Mouse (Mus musculus) neural tube, embryonic 12.5 days (tissue): ENCODE results near the gene Ntn1. TPM values are rescaled to one million over a fixed set of nuclear protein-coding genes. Genes with fewer than 3 reads are reported as not detected.

ENCODE experiments used
- ATAC-seq: fragments of 200-750 bp; cut with Nextera tagmentation; 2 replicates; pipeline ENCODE4 v1.8.0; 2017; ENCODE audit warnings: low read depth, mild to moderate bottlenecking, moderate TSS enrichment, moderate library complexity; ENCODE audit not compliant: low FRiP score
- H3K27ac ChIP-seq: fragments of 300-500 bp; sonication (generic); 2 replicates; pipeline ENCODE4 v1.5.1; 2016
- H3K27me3 ChIP-seq: fragments of 300-500 bp; sonication (generic); replicated peaks from 2 replicates; pipeline ENCODE4 v1.6.1; 2016; ENCODE audit warnings: mild to moderate bottlenecking
- H3K36me3 ChIP-seq: fragments of 300-500 bp; sonication (generic); 2 replicates; pipeline ENCODE4 v1.6.1; 2016; ENCODE audit warnings: mild to moderate bottlenecking
- H3K4me1 ChIP-seq: fragments of 300-500 bp; sonication (generic); 2 replicates; pipeline ENCODE4 v1.6.1; 2016
- H3K4me2 ChIP-seq: fragments of 300-500 bp; sonication (generic); replicated peaks from 2 replicates; pipeline ENCODE4 v1.6.1; 2016; ENCODE audit warnings: mild to moderate bottlenecking
- H3K4me3 ChIP-seq: fragments of 300-500 bp; sonication (generic); 2 replicates; pipeline ENCODE4 v1.5.1; 2016
- H3K9ac ChIP-seq: fragments of 300-500 bp; sonication (generic); 2 replicates; pipeline ENCODE4 v1.6.1; 2016; ENCODE audit warnings: mild to moderate bottlenecking
- H3K9me3 ChIP-seq: fragments of 300-500 bp; sonication (generic); 2 replicates; pipeline ENCODE4 v1.6.1; 2016; ENCODE audit warnings: mild to moderate bottlenecking
- WGBS: fragments of 180-500 bp; shearing (Covaris S2); methylation state at CpG from one replicate; pipeline ENCODE4 v1.1.7; 2016; 5-methylcytosine and 5-hydroxymethylcytosine counted together
- polyA plus RNA-seq: library from polyadenylated mRNA; unstranded; fragments of >200 nt; fragmentation: Nextera tagmentation; extraction: Ambion mirVana; gene quantifications from 2 replicates; pipeline ENCODE4 v1.2.1, GENCODE M21; 2016

The Ntn1 gene
- polyA plus RNA-seq, 1 experiment from 2014 or later, result 48.2 TPM

DNA sequence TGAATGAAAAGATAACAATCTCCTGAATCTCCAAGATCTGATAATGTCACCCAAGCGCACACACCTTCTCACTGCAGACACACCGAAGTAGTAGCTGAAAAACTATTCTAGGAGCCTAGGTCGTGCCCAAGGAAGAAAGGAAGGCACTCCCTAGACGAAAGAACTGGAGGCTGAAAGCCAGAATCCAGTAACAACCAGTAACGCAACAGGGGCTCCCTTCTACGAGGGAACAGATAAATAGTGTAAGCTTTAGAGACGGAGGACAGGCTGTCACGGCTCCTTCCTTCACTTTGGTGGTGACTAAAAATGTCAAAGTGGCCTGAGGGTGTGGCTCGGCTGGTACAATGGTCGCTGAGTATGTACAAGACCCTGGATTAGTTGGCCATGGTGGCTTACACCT is 198.1 kb downstream of the Ntn1 start:
- peaks cover 26% of the 10 kb centered on the region for H3K4me1 ChIP-seq
- H3K27me3 ChIP-seq, result no peaks in the 10 kb centered on the region
- H3K36me3 ChIP-seq, result peaks cover 3% of the 10 kb centered on the region; the same call in 1 of the 2 replicates
- no peaks in the 10 kb centered on the region for H3K9me3 ChIP-seq
- 57% methylated on average over 10 of the region's 10 CpGs for WGBS
- H3K4me3 ChIP-seq, result no peak overlapping the region
- no peak overlapping the region for H3K9ac ChIP-seq
- H3K27ac ChIP-seq, result no peak overlapping the region
- no peak overlapping the region for H3K4me2 ChIP-seq
- ATAC-seq, result no peak

DNA sequence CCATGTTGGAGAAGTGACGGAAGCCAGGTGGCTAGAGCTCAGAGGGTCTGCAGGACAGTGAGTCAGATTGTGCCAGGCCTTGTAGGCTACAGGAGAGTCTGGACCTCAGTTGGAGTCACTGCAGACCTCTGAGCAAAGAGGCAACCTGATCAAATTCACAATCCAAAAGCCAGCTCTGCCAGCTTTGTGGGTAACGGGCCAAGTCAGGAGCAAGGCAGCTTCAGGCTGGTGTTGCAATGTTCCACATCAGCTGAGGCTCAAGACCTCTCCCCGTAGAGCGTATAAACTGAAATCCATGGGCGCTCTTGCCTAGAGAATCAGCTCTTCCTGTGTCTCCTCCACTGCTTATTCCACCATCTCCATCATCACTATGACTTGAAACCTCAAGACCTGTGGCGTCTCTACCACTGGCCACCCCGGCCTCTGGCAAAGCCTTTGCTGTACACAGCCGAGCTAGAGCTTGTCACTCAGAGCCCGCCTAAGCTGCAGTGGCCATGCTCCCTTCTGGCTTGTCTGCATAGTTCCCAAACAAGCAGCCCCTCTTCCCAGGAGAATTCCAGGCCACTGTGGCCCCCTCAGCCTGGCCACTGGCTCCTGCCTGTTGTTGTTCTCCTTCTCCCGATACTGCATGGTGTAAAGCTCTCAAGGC is 198.7 kb downstream of the Ntn1 start:
- H3K4me3 ChIP-seq, result no peak overlapping the region
- H3K4me1 ChIP-seq, result peaks cover 26% of the 10 kb centered on the region
- peaks cover 3% of the 10 kb centered on the region; the same call in 1 of the 2 replicates for H3K36me3 ChIP-seq
- no peaks in the 10 kb centered on the region; the same call in 1 of the 2 replicates for H3K27me3 ChIP-seq
- WGBS, result 81% methylated on average over 10 of the region's 10 CpGs
- no peak overlapping the region for H3K9ac ChIP-seq
- H3K9me3 ChIP-seq, result no peaks in the 10 kb centered on the region
- H3K4me2 ChIP-seq, result no peak overlapping the region
- no peak for ATAC-seq
- no peak overlapping the region for H3K27ac ChIP-seq

- Histone ChIP-seq H3K4me1 (peaks cover 27% of the 10 kb centered on the region), H3K9me3 (no peaks in the 10 kb centered on the region), H3K27me3 (no peaks in the 10 kb centered on the region; the same call in 1 of the 2 replicates), H3K9ac (no peak overlapping the region), H3K4me3 (no peak overlapping the region), H3K4me2 (no peak overlapping the region), H3K36me3 (peaks cover 3% of the 10 kb centered on the region; the same call in 1 of the 2 replicates), H3K27ac (no peak overlapping the region)
- ATAC-seq, result no peak
- 69% methylated on average over 1 of the region's 1 CpGs for WGBS
Observed at GRCm38 (mm10) chr11:68201063-68201462, 199.6 kb downstream of the Ntn1 start.

GRCm38 (mm10) chr11:68200500-68200899 is 200.1 kb downstream of the Ntn1 start:
- Histone ChIP-seq H3K9me3 (no peaks in the 10 kb centered on the region), H3K27ac (no peak overlapping the region), H3K9ac (no peak overlapping the region), H3K4me1 (peaks cover 33% of the 10 kb centered on the region), H3K27me3 (no peaks in the 10 kb centered on the region; the same call in 1 of the 2 replicates), H3K36me3 (no peaks in the 10 kb centered on the region), H3K4me3 (no peak overlapping the region), H3K4me2 (no peak overlapping the region)
- WGBS, result 86% methylated on average over 4 of the region's 4 CpGs
- no peak for ATAC-seq

GRCm38 (mm10) chr11:68199801-68200423 is 200.7 kb downstream of the Ntn1 start:
- ATAC-seq, result no peak
- H3K27ac ChIP-seq, result no peak overlapping the region
- H3K9ac ChIP-seq, result no peak overlapping the region
- H3K4me1 ChIP-seq, result peaks cover 36% of the 10 kb centered on the region
- 37% methylated on average over 10 of the region's 10 CpGs for WGBS
- H3K4me3 ChIP-seq, result no peak overlapping the region
- no peaks in the 10 kb centered on the region for H3K36me3 ChIP-seq
- H3K27me3 ChIP-seq, result no peaks in the 10 kb centered on the region; the same call in 1 of the 2 replicates
- no peaks in the 10 kb centered on the region for H3K9me3 ChIP-seq
- H3K4me2 ChIP-seq, result no peak overlapping the region

GRCm38 (mm10) chr11:68199103-68199502 is 201.5 kb downstream of the Ntn1 start:
- Histone ChIP-seq H3K36me3 (no peaks in the 10 kb centered on the region), H3K4me1 (peaks cover 43% of the 10 kb centered on the region), H3K9ac (no peak overlapping the region), H3K9me3 (no peaks in the 10 kb centered on the region), H3K4me3 (no peak overlapping the region), H3K27ac (no peak overlapping the region), H3K4me2 (no peak overlapping the region), H3K27me3 (no peaks in the 10 kb centered on the region; the same call in 1 of the 2 replicates)
- no peak for ATAC-seq
- WGBS, result 70% methylated on average over 8 of the region's 8 CpGs

DNA sequence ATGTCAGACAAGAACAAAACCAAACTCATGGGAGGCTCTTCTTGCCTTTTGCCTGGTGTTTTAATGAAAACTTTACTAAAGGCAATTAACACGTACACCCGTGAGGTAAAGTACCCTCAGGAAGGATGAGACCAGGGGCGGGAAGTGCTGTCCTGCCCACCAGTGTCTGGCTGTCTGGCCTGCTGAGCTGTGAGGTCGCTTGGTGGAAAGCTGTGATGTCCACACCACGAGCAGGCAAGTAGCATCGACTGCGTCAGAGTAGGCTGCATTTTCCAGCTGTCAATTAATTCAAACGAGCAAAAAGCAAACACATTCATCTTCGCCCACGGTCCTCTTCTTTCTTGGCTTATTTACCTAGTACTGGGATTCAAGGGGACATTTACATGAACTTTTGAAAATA is 201.9 kb downstream of the Ntn1 start:
- H3K27ac ChIP-seq, result no peak overlapping the region
- no peak overlapping the region for H3K4me3 ChIP-seq
- no peak overlapping the region for H3K9ac ChIP-seq
- 66% methylated on average over 10 of the region's 10 CpGs for WGBS
- no peaks in the 10 kb centered on the region for H3K9me3 ChIP-seq
- peaks cover 40% of the 10 kb centered on the region for H3K4me1 ChIP-seq
- no peaks in the 10 kb centered on the region for H3K36me3 ChIP-seq
- ATAC-seq, result no peak
- no peaks in the 10 kb centered on the region; the same call in 1 of the 2 replicates for H3K27me3 ChIP-seq
- H3K4me2 ChIP-seq, result no peak overlapping the region

GRCm38 (mm10) chr11:68197471-68197870 is 203.2 kb downstream of the Ntn1 start:
- no peak for ATAC-seq
- 90% methylated on average over 11 of the region's 11 CpGs for WGBS

DNA sequence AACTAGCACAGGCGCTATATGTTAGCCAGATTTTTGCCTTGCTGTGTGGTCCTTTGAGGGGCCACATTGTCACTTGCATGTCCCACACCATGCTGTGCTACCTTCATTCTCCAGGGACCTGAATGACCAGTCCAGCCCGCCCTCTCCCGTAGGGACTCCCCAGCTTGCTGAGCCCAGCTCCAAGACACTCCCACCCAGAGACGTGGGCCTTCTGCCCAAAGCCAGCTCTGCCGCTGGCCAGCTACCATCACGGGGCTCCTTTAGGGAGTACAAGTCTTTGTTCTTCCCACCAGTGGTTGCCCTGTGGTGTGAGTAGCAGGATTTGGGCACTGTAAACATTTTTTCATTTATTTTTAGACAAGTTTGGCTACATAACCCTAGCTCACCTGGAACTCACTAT is 204.1 kb downstream of the Ntn1 start:
- 66% methylated on average over 6 of the region's 6 CpGs for WGBS
- H3K27me3 ChIP-seq, result no peaks in the 10 kb centered on the region; the same call in 1 of the 2 replicates
- no peak overlapping the region for H3K4me3 ChIP-seq
- H3K4me2 ChIP-seq, result no peak overlapping the region
- H3K4me1 ChIP-seq, result peaks cover 24% of the 10 kb centered on the region
- H3K9ac ChIP-seq, result no peak overlapping the region
- H3K9me3 ChIP-seq, result no peaks in the 10 kb centered on the region
- no peak for ATAC-seq
- H3K36me3 ChIP-seq, result no peaks in the 10 kb centered on the region
- no peak overlapping the region for H3K27ac ChIP-seq

More at GRCm38 (mm10) chr11:68197471-68197870, 203.2 kb downstream of the Ntn1 start:
- Histone ChIP-seq H3K4me2 (no peak overlapping the region), H3K27ac (no peak overlapping the region), H3K27me3 (no peaks in the 10 kb centered on the region; the same call in 1 of the 2 replicates), H3K4me3 (no peak overlapping the region), H3K4me1 (peaks cover 28% of the 10 kb centered on the region), H3K9me3 (no peaks in the 10 kb centered on the region), H3K36me3 (no peaks in the 10 kb centered on the region), H3K9ac (no peak overlapping the region)

GRCm38 (mm10) chr11:68195693-68196176 is 204.9 kb downstream of the Ntn1 start:
- Histone ChIP-seq H3K4me2 (no peak overlapping the region), H3K9me3 (no peaks in the 10 kb centered on the region), H3K4me1 (peaks cover 24% of the 10 kb centered on the region), H3K36me3 (no peaks in the 10 kb centered on the region), H3K4me3 (no peak overlapping the region), H3K27me3 (no peaks in the 10 kb centered on the region; the same call in 1 of the 2 replicates), H3K9ac (no peak overlapping the region), H3K27ac (no peak overlapping the region)
- ATAC-seq, result no peak
- 60% methylated on average over 10 of the region's 10 CpGs for WGBS

- 67% methylated on average over 6 of the region's 6 CpGs for WGBS
- H3K36me3 ChIP-seq, result no peaks in the 10 kb centered on the region
- H3K27me3 ChIP-seq, result no peaks in the 10 kb centered on the region; the same call in 1 of the 2 replicates
- H3K9ac ChIP-seq, result no peak overlapping the region
- no peak overlapping the region for H3K27ac ChIP-seq
- H3K4me2 ChIP-seq, result no peak overlapping the region
- no peaks in the 10 kb centered on the region for H3K9me3 ChIP-seq
- no peak for ATAC-seq
- H3K4me3 ChIP-seq, result no peak overlapping the region
- peaks cover 22% of the 10 kb centered on the region for H3K4me1 ChIP-seq
Observed at GRCm38 (mm10) chr11:68195168-68195567, 205.5 kb downstream of the Ntn1 start.

DNA sequence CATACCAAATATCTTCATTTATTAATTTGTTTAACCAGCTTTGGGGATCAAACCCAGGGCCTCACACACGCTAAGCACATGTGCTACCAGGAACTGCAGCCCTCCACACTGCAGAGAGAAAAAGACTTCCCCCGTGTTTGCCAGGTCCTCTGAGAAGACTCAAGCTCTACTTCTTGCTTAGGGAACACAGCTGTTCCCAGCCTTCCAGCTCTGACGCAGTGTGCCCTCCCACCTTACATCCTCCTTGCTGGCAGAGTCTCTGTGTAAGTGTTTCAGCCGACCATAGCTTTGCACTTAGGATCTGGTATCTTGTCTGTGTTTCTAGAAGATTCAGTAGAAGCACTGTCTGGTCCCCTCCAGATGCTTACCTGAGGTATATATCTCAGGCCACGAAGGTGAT is 209.8 kb downstream of the Ntn1 start:
- Histone ChIP-seq H3K9ac (no peak overlapping the region), H3K9me3 (no peaks in the 10 kb centered on the region), H3K4me2 (no peak overlapping the region), H3K4me1 (peaks cover 27% of the 10 kb centered on the region), H3K4me3 (no peak overlapping the region), H3K36me3 (no peaks in the 10 kb centered on the region), H3K27ac (no peak overlapping the region), H3K27me3 (no peaks in the 10 kb centered on the region)
- ATAC-seq, result no peak
- WGBS, result 87% methylated on average over 5 of the region's 5 CpGs
